Mouse (Mus musculus): ENCODE results near the gene Ankrd1.

Gene Ankrd1

DNA sequence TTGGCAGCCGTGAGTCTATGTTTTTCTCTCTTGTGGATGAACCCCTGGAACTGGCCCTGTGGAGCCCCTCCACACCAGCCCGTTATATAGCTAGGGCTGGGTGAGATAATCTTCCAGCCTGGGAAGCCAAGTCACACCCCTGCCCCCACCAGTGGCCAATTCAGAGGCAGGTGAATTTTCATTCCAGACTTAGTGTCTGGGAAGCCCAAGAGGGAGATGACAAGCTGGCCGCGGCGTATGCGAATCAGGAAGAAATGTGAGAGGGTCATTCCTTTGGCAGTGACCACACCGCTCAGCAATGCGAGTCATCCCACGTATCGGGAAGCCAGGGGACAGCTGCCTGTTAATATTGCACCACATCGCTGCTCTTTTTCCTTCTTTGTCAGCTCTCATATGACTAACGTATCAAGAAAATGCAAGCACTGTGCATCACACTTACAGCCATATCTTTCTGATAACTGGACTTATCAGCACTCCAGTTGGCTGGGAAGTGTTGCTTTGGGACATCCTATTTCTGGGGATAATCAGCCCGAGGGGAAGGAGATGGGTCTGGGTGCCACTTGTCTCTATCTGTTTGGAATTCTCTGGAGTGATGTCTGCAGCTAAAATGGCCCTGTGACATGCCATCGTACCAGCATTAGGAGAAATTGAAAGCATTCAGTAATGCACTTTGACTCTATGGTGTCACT lies at the start of gene Ankrd1:
Gene Ankrd1, minus strand, starts transcription at position 317 of the 689 bp plus-strand sequence.
- DNase-seq (ENCODE audit: low read depth, low spot score), result no peak

DNA sequence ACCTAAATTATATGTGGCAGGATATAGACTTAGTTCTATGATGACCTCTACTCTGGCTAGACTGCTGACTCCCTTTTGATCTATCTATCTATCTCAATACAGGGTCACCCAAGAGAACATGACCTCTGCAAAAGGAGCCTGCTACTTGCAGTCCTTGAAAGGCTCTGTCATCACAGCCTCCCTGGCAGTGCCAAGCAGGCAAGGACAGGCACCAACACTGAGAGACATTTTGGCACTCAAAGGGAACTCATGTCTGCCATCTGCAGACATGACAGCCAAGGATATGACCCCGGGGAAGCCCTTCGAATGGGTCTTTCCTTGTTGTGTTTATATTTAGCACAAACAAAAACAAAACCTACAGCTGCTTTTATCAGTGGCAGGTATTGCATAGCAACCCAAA lies 49.2 kb upstream of the Ankrd1 start:
- no peak for DNase-seq (ENCODE audit: low read depth, low spot score)

DNA sequence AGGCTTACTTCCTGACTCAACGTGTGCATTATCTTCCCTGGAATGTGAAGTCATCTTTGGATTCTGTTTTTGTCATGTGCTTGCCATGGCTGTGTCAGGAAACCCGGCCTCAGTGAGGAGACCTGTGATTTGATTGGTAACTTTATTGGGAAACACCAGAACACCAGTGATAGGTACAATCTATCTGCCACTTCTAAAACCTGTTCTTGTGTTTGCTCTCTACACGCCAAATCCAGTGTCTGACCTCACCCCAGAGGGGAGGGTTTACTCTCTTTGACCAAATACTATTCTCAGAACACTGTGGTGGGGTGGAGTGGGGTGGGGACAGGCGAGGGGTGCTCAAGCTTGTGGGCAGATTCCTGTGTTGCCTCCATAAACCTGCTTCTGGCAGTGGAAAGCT lies 48.2 kb upstream of the Ankrd1 start:
- no peak for DNase-seq (ENCODE audit: low read depth, low spot score)

DNA sequence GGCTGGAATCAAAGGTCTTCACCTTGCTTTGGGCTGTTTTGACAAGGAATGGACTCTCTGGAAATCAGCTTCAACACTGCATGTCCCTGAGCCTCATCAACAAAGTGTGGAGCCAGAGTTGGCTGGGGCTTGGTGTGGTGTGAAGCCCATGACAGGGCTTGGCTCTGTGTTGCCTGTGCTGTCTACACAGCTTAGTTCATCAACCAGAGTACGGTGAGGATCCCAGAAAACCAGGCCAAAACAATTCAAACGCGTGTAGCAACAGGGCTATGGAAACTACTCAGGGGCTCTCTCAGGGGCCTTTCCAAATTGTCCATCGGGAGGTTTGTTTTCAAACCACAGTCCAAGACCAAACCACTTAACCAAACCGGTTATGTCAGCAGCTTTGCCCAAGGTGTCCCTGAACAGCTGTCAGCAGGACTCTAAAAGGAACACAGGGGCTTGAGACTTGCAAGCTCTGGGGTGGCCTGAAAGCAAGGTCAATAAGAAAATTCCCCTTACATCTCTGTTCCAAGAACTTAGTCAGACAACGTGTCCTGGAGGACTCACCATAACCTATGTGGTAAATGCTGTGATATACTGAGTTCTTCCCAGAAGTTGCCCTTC lies 47.5 kb upstream of the Ankrd1 start:
- DNase-seq (ENCODE audit: low read depth, low spot score), result no peak

DNA sequence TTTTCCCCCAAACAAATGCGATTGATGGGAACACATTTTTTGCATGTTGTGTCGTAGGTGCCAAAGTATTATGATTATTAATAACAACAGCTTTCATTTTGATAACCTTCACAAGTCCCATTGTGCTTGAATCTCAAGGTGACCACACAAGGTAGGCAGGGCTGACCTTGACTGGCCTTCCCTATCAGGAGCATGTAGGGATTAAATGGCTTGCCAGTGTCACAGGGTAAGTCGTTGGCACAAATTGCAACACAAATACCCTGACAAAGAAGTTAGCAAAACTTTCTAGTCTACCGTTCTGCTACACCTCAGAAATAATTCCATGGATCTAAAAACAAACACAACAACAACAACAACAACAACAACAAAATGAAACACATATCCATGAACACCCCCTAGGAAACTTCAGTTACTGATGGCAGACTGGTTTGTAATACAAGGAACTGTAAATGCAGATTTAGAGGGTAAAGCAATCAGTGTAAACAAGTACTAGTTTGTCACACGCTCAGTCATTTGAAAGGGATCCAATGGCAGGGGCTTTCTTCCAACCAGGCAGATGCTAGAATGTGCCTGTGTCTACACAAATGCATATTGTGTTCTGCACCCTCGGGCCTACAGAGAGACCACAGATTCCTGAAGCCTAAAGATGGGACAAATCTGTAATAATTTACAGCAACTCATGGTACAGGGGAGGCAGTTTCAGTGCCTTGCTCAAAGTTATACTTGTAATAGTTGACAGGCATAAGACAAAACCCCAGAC lies 46.7 kb upstream of the Ankrd1 start:
- DNase-seq (ENCODE audit: low read depth, low spot score), result peak; percentile 6

DNA sequence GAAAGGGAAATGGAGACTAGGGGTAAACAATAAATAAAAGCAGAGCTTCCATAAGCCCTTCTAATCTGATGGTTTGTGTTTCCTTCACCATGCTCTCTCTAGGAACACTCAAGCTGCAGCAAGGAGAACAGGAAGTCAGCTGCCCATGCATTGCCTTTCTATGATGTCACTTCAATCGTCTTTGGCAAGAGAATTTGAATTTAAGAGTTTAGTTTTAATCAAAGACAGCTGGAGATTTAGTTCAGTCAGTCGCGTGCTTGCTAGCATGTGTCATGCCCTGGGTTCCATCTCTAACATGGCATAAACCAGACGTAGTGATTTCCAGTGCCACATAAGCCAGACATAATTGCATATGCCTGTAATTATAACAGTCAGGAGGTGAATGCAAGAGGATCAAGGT lies 45.5 kb upstream of the Ankrd1 start:
- no peak for DNase-seq (ENCODE audit: low read depth, low spot score)

DNA sequence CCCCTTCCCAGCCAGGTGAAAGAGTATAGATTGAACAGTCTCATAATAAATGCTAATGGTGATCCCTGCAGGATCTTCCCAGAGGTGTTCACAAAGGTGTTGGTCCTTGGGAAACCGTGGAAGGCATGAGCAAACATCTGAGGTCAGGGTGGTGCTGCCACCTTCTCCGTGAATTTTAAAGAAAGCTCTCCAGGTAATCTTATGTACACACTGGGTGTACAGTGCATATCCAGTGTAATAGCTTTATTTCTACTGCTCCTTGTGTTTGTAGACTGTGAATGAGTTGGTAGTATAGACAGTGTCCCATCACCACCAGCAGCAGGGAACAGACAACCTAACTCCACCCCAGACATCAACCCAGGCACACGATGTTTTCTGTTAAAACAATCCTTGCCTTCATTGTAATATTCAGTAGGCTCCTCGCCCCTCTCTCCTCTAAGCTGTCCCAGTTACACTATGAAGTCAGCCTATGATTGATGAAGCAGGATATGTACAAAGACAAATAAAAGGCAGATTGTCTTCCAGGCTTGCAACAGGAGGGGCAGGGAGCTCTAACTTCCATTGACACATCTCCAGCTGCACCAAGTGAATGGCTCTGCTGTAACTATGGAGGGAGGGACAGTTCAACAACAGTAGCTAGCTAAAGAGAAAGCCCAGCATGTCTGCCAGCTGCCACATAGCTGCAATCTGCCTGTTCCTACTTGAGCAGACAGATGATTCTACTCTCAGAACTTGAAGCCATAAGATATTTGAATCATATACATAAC lies 30.5 kb upstream of the Ankrd1 start:
- peak; percentile 84 for DNase-seq (ENCODE audit: low read depth, low spot score)

DNA sequence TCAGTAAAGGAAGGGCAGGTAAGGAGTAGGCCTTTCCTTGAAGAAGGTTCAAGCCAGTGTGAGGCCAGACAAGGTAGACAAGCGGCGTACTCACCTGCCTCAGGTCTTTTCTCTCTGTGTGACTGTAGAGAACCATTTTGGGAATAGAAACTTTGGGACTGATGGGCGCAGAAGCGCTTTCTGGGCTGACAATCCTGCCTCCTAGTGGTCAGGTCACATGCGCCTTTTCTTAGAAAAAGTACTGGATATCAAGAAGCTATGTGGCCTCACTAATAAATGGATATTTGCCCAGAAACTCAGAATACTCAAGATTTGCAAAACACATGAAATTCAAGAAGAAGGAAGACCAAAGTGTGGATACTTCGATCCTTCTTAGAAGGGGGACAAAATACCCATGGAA lies 28.7 kb upstream of the Ankrd1 start:
- DNase-seq (ENCODE audit: low read depth, low spot score), result no peak

DNA sequence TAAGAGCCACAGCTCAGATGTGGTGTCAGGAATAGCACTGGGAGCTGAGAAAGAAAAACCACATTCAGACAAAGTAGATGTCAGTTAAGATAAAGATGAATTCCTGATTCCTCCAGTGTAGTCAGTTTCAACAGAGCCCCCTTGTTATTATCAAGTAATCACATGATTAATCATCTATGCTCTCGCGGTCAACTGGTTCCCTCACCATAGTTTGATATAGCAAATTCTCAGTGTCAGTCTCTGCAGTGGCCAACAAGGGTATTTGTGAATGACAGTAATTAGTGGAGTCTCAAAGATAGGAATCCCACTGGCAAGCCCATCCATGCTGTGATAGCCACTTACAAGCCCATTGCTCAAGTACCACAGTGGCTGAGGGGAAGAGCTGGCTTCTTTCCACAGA lies 23.7 kb upstream of the Ankrd1 start:
- DNase-seq (ENCODE audit: low read depth, low spot score), result no peak

DNA sequence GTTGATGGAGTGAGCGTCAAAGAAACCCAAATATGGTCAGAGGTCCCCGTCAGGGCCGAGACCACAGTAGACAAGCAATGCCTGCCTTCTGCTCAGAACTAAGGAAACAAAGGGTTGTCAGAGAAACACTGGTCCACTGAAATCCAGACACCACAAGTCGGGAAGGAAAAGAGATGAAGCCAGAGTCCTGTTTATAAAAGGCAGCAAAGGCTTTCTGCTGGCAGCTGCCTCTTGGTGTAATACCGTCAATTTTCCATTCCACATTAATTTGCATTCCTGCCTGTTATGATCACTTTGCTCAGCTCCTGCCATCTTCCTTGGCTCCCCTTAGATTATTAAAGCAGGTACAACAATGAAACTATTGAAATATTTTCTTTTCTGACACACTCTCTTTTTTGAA lies 13.8 kb upstream of the Ankrd1 start:
- DNase-seq (ENCODE audit: low read depth, low spot score), result no peak

DNA sequence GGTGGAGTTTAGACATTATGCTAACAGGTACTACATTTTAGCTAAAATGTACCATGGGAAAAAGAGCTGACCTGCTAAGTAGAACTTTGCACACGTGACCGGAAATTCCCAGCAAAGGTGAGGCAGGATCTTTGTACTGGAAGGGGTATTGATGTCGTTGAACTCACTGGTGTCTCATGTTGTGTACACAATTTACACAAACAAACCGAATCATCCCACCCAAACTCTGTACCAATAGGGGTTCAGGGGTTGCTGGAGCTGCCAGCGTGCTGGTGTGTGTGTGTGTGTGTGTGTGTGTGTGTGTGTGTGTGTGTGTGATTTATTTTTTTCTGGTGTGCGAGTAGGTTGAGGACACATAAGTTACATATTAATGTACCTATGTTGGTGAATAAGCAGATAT lies 13.2 kb upstream of the Ankrd1 start:
- DNase-seq (ENCODE audit: low read depth, low spot score), result no peak

DNA sequence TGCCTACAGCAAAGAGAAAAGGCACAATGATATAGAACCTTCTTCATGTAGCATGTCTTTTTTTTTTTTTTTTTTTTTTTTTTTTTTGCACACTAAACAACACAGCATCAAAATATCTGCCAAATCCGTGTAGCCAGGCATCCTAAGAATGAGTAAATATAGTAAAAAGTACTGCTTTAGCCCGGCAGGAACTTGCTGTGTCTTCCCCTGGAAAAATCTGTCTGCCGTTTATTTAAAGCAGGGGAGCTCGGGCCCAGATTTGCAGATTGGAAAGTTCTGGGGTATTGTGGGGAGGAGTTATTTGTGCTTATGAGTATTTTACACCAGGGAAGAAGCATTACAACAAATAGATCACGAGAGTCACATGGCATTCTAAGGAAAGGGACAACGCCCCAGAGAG lies 12.1 kb upstream of the Ankrd1 start:
- DNase-seq (ENCODE audit: low read depth, low spot score), result peak; percentile 25

DNA sequence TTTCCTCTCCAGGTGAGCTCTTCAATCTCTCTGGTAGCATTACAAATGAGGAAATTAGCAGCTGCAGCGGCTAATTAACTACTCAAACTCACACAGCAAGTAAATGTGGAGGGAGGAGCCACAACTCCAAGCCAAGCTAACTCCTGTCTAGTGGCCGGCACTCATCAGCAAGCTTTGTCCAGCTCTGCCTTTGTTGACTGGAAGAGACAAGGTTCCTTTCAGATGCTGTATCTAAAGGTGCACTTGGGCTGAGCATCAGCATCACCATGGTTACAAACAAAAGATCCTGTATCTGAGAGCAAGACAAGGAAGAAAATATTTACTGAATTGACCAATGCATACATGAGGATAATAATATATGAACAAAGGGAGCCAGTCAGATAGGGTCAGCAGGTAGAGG lies 10.3 kb upstream of the Ankrd1 start:
- no peak for DNase-seq (ENCODE audit: low read depth, low spot score)

DNA sequence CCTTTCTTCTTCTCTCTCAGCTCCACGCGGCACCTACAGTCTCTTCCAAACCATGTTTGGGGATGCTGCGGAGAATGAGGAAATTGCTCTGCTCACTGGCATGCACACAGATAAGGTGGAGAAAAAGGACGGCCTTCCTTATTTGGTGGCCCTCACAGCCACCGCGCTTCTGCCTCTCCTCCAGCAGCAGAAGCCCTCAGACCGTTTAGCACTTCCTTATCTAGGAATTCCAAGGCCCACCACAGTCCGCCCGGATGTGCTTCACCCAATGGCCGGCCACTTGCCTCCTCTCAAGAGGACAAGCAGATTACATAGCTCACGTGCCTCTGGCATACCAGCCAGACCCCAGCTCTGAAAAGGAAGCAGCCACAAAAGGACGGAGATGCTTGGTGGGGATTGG lies 9.7 kb upstream of the Ankrd1 start:
- no peak for DNase-seq (ENCODE audit: low read depth, low spot score)

DNA sequence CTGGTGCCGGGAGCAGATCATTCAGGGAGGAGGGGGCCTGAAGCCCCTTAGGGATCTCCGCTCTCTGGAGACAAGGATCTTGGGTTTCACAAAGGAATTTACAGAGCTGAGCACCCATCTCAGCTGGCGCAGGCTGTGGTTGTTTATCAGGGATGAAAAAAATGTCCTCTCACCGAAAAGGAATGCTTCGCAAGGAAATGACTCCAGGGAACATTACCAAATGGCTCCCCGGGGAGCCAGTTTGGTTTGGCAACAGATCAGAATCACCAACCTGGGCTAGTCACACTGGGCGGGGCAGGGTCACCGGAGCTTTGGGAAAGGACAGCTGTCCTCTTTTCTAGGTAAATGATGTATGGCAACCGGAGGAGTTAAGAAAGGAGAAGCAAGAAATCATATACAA lies 9.3 kb upstream of the Ankrd1 start:
- DNase-seq (ENCODE audit: low read depth, low spot score), result no peak

DNA sequence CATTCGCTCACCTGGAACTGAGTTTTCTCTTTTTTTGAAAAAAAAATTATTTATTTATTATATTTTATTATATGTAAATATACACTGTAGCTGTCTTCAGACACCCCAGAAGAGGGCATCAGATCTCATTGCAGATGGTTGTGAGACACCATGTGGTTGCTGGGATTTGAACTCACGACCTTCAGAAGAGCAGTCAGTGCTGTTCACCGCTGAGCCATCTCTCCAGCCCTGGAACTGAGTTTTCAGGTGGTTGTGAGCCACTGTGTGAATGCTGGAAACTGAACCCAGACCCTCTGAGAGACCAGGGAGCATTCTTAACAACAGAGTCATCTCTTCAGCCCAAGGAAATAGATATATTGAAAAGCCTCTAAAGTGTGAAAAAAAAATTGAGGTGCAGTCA lies 8.5 kb upstream of the Ankrd1 start:
- no peak for DNase-seq (ENCODE audit: low read depth, low spot score)

DNA sequence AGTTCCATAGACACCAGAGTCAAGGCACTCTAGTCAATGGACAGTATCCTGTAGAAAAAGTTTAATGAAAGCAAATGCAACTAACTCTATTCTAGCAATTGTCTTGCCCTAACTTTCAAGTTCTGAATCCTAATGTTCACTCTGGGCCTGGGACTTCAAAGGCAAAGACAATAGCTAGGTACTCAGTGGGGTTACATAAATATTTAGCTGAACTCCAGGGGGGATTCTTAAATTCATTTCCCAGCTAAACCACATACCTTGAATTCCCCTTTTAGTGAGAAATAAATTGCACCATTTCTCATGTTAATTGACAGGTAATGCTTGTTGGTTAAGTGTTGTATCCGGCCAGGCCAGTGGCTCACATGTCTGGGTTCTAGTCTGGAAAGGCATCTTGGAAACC lies 4.3 kb upstream of the Ankrd1 start:
- no peak for DNase-seq (ENCODE audit: low read depth, low spot score)

DNA sequence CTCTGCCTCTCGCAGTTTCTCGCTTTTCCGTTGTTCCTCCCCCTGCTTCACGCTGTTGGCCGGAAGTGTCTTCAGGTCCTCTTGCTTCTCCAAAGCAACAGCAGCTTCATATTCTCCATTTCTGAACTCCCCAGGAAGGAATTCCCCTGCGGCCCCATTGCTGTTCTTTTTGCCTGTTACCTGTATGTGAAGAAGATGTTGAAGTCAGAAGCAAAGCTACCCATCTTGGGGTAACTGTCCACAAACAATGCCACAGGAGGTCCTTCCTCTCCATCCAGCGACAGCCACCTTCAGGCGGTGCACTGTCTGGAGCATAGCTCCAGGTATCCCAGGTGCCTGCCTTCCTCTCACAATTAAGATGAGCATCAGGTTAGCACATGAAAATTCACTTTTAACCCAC lies 680 bp downstream of the Ankrd1 start:
- no peak for DNase-seq (ENCODE audit: low read depth, low spot score)

DNA sequence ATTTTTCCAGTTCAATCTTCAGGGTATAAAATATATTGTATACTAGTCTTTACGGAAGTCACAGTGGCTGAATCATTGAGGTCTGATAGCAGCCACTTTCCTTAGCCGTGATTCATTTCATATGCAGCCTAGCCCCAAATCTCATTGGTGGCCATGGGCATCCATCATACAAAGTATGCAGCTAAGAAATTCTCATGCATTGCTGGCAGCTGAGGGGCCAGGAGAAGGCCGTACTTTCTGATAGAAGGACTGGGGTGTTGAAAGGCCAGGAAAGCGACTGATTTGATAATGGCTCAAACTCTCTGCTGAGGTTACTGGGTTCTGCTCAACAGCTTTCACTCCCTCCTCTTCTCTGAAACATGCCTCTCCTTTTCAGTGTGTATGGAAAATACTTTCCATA lies 3.7 kb downstream of the Ankrd1 start:
- no peak for DNase-seq (ENCODE audit: low read depth, low spot score)

DNA sequence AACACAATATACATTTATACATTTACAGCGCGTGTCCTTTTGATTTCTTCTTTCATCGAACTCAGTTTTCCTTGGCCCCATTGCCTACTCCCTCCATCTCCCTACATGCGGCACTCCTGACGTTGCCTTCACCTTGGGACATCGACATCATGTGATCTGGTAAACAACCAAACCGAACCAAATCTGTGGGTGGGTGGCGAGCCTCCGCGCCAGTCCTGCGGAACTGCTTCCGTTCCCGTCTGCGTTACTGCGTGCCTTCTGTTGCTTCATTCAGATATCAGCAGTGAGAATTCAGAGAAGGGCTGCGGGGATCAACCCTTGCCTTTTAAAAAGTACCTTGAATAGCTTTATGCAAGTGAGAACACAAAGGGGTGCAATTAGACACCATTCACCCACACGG lies 7.9 kb downstream of the Ankrd1 start:
- DNase-seq (ENCODE audit: low read depth, low spot score), result peak; percentile 54

DNA sequence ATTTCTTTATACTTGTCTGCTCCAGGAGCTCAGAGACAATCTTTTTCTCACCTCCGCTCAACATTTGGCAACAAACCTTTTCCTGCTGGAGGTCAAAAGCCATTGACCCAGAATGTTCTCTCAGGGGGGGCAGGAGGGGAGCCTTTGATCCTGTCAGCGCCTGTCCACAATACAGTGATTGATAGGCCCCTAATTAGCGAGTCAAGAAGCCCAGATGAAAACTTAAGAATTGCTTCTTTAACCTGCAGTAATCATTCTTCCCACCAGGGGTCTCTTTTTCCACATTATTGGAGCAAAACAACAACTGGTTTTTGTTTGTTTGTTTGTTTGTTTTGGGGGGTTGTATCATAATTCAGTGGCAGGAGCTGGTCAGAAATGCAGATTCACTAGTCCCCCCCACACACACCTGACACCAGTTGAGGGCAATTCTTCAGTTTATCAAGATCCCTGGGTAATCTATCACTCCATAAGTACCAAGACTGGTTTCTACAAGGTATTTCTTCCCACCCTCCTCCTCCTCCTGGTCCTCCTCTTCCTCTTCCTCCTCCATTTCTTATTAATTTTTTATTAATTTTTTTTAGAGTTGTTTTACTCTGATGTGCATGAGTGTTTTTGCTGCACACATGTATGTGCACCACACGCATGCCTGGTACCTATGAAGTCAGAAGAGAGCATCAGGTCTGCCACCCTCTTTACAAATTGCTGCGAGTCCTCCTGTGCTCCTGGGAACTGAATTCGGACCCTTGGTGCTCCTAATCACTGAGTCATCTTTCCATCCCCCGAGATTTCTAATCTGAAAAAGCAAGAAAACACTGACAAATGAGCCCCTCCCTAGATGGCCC lies 8.6 kb downstream of the Ankrd1 start:
- DNase-seq (ENCODE audit: low read depth, low spot score), result peak; percentile 40
